Comparison of ENCODE assay signal across 8 mouse cellular contexts in the genomic region with DNA sequence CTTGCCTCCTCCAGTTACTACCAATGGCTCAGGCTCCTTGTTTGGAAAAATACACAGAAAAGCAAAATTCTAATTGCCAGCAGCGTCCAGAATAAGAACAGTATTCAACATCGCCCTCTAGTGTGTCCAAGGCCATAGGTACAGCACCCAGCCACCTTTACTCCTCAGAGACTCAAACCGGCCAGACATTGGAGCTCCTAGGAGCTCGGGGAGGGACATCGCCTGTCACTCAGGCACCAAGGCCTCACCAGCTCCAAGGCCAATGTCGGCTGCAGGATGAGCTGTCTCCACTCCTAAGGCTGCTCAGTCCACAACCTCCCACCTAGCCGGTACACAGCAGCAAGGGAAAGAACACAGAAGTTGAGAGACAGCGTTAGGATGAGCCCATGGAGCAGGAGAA.
DNase-seq lines count a peak whose midpoint lies in the region; ATAC-seq lines count a peak whose summit lies in the region.

No protein-coding gene starts in this region.

- intact Hi-C loops in heart, postnatal 25 days (cut with DNase I): loop anchor here (5.0 kb wide), 1 partner anchor 44 kb away; no protein-coding TSS in a partner anchor
- intact Hi-C loops in left cerebral cortex, postnatal 4 days (cut with DNase I): loop anchor here (5.0 kb wide), 1 partner anchor 54 kb away; no protein-coding TSS in a partner anchor

- 38% methylated on average over 8 of the region's 8 CpGs for WGBS in heart, embryonic 12.5 days

- peak overlapping the region; percentile 59; the same call in 1 of the 2 replicates for H3K4me2 ChIP-seq in heart, embryonic 12.5 days

- peaks cover 25% of the 10 kb centered on the region for H3K4me1 ChIP-seq in heart, embryonic 12.5 days (replicated peaks)

- no peak overlapping the region; the same call in 1 of the 2 replicates for H3K9ac ChIP-seq in heart, embryonic 12.5 days

- no peaks in the 10 kb centered on the region for H3K27me3 ChIP-seq in heart, embryonic 12.5 days (replicated peaks)

- no peak for ATAC-seq in heart, embryonic 12.5 days (ENCODE audit: insufficient number of reproducible peaks, low FRiP score)
- peak; percentile 42 for ATAC-seq in CD4-positive, CD25-positive, alpha-beta regulatory T cell, adult 4 months
- ATAC-seq in hematopoietic stem cell, adult 5-6 weeks (replicated peaks in 1 of 2; ENCODE audit: insufficient read depth in 1 of 2, low FRiP score in 2 of 2, low TSS enrichment in 1 of 2, low read depth in 1 of 2, poor library complexity in 2 of 2, severe bottlenecking in 2 of 2): peak; percentile 57 to 65

- no peaks in the 10 kb centered on the region for H3K36me3 ChIP-seq in heart, embryonic 12.5 days

- no peak overlapping the region for H3K27ac ChIP-seq in heart, embryonic 12.5 days (ENCODE audit: poor library complexity, severe bottlenecking)

- H3K4me3 ChIP-seq in heart, embryonic 12.5 days: no peak overlapping the region

- no peak for DNase-seq in heart, postnatal 25 days (ENCODE audit: low spot score)
- DNase-seq in cerebellum, adult 11 months: peak; percentile 73
- DNase-seq in left cerebral cortex, postnatal 4 days: peak; percentile 23
- DNase-seq in retina, postnatal 1 day: peak; percentile 73
- DNase-seq in c-Kit-positive CD71-positive TER-119-positive erythroid progenitor cells, embryonic 14.5 days (ENCODE audit: low spot score): no peak

- no peaks in the 10 kb centered on the region for H3K9me3 ChIP-seq in heart, embryonic 12.5 days (replicated peaks)

Comparison
In these comparisons a context has a peak if more than half of its experiments do, and no peak if none do; other contexts are left out.
1. DNase-seq: peak in cerebellum, adult 11 months (single experiment), left cerebral cortex, postnatal 4 days (single experiment) and retina, postnatal 1 day (single experiment); none in heart, postnatal 25 days (single experiment) and c-Kit-positive CD71-positive TER-119-positive erythroid progenitor cells, embryonic 14.5 days (single experiment).